ENCODE assay signal across 23 mouse cellular contexts in genomic region chr14:78274851-78275250, GRCm38 (mm10). TPM values are rescaled to one million over a fixed set of nuclear protein-coding genes. Genes with fewer than 3 reads are reported as not detected.
"Had no signal": no experiment of that assay in that cellular context is flagged by ENCODE, and none has a peak within 500 bp of the region (broad histone marks: within the 10 kb centered on the region; RNA-seq: fewer than 3 reads in every experiment).

No protein-coding gene starts in this region.

- H3K27ac ChIP-seq: kidney, embryonic 15.5 days; limb, embryonic 12.5 days; limb, embryonic 15.5 days; liver, embryonic 14.5 days; macrophage; midbrain, embryonic 12.5 days; midbrain, embryonic 15.5 days; neural tube, embryonic 12.5 days; neural tube, embryonic 15.5 days; stomach, embryonic 15.5 days had no signal

- ATAC-seq: liver, postnatal 0 days; lung, postnatal 0 days; midbrain, embryonic 15.5 days had no signal

- DNase-seq: kidney, adult 11 months; kidney, adult 8-10 months; kidney, postnatal 10 days; kidney, postnatal 36 days; left cerebral cortex, postnatal 4 days; liver, postnatal 0 days; lung, embryonic 14.5 days; spleen, adult 18-20 months; thymus, postnatal 25 days had no signal

- H3K4me1 ChIP-seq: kidney, embryonic 15.5 days; limb, embryonic 12.5 days; limb, embryonic 15.5 days; midbrain, embryonic 12.5 days; midbrain, embryonic 15.5 days; stomach, embryonic 15.5 days had no signal

- H3K27me3 ChIP-seq: kidney, embryonic 15.5 days; limb, embryonic 12.5 days; limb, embryonic 15.5 days; midbrain, embryonic 15.5 days; neural tube, embryonic 12.5 days; neural tube, embryonic 15.5 days; stomach, embryonic 15.5 days had no signal

- H3K4me3 ChIP-seq: kidney, embryonic 15.5 days; limb, embryonic 12.5 days; limb, embryonic 15.5 days; midbrain, embryonic 12.5 days; midbrain, embryonic 15.5 days; neural tube, embryonic 12.5 days; neural tube, embryonic 15.5 days; stomach, embryonic 15.5 days had no signal

- H3K9me3 ChIP-seq: kidney, embryonic 15.5 days; limb, embryonic 12.5 days; limb, embryonic 15.5 days; midbrain, embryonic 12.5 days; midbrain, embryonic 15.5 days; neural tube, embryonic 12.5 days; neural tube, embryonic 15.5 days; stomach, embryonic 15.5 days had no signal

- H3K4me2 ChIP-seq: kidney, embryonic 15.5 days; limb, embryonic 12.5 days; limb, embryonic 15.5 days; liver, embryonic 11.5 days; lung, embryonic 14.5 days; midbrain, embryonic 12.5 days; midbrain, embryonic 15.5 days; neural tube, embryonic 12.5 days; neural tube, embryonic 15.5 days; stomach, embryonic 15.5 days had no signal

- H3K9ac ChIP-seq: kidney, embryonic 15.5 days; limb, embryonic 12.5 days; limb, embryonic 15.5 days; liver, embryonic 14.5 days; liver, postnatal 0 days; lung, embryonic 14.5 days; midbrain, embryonic 12.5 days; midbrain, embryonic 15.5 days; neural tube, embryonic 12.5 days; neural tube, embryonic 15.5 days; stomach, embryonic 15.5 days had no signal

- H3K36me3 ChIP-seq: kidney, embryonic 15.5 days; limb, embryonic 12.5 days; limb, embryonic 15.5 days; midbrain, embryonic 12.5 days; midbrain, embryonic 15.5 days; neural tube, embryonic 12.5 days; neural tube, embryonic 15.5 days; stomach, embryonic 15.5 days had no signal

RNA-seq across cellular contexts. Expression of gene Tnfsf11, which starts 33.0 kb away (rescaled TPM):
- total RNA-seq: layer of hippocampus, postnatal 25 days; left cerebral cortex, postnatal 4 days had no signal
- polyA plus RNA-seq: limb, embryonic 12.5 days; liver, postnatal 0 days; macrophage; neural tube, embryonic 12.5 days; testis, adult 2 months had no signal
